Mouse (Mus musculus): ENCODE data around the gene Smn1.

DNA sequence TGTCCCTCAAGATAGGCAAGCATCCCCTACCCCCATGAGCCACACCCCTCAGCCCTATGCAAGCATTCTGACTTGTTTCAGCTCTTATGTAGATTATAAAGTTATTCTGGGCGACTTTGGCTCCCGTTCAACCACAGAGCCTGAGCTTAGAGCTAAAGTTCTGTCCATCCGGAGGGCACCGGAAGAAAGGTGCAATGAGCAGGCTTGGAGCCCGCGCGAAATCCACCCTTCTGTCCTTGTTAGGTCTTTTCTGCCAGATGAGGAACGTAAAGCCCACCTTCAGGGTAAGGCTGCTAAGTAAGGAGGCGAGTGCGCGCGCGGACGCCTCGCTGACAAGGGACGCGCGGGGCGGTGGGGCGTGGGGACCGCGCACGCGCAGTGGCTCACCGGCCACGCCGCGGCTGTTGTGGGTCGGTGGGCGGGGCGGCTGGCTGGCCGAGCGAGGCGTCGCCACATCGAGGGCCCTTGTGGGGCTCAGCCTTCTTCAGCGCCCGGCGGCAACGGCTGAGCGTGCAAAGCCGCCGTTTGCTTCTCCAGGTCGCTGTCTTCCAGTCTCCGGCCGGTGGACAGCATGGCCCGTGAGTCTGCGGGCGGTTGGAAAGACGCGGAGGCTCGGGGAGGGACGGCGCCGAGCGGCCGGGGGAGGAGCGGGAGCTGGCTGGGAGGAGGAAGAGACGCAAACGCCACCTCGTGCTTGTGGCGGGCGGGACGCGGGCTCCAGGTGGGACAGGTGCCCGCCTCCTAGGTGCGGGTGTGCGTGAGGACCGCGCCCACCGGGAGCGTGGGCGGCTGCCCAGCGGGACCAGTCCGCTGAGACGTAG, 16.8 kb upstream of the Smn1 start, which contains the start of gene Serf1:
- TF ChIP-seq EP300 (IDR thresholded peaks at IDR 0.05; ENCODE audit: low read depth) (no peak), CTCF (IDR thresholded peaks at IDR 0.05; ENCODE audit: low read depth) (no peak)
